Mouse (Mus musculus) thymus, adult 2 months (tissue): Measurements from ENCODE around the gene Slc22a16.

ENCODE experiments used
- CTCF ChIP-seq: fragments of 200-500 bp; IDR thresholded peaks from 2 replicates; pipeline ENCODE4 v1.5.1; 2012; ENCODE audit warnings: mild to moderate bottlenecking, control low read depth, low read length, moderate library complexity, borderline replicate concordance; ENCODE audit not compliant: control insufficient read depth, poor library complexity, insufficient read depth; ENCODE audit errors: extremely low read depth
- POLR2A ChIP-seq: fragments of 200-500 bp; IDR thresholded peaks from 2 replicates; pipeline ENCODE4 v1.6.1; 2012; ENCODE audit warnings: mild to moderate bottlenecking, low read length, control low read depth, moderate library complexity; ENCODE audit not compliant: control insufficient read depth, poor library complexity, insufficient read depth; ENCODE audit errors: extremely low read depth

DNA sequence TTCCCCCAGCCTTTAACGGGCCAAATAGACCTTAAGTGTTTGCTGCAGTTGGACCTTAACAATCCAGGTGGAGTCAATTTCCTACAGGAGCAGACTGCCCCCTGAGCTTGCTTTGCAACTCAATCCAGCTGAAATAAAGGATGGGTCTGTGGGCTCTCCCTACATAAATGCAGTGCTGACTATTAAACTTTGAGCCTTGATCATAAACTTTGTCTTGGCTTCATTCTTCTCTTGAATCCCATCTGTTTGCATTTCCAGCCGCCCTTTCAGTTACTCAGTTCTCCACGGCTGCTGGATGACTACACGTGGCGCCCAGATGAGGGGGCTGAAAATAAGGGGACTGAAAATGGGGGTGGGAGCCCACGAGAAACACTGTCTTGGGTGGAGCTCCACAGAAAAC lies 28.8 kb upstream of the Slc22a16 start:
- TF ChIP-seq CTCF (no peak), POLR2A (no peak)
